Mouse (Mus musculus) kidney, embryonic 14.5 days (tissue): ENCODE data around the gene Pold3. TPM values are rescaled to one million over a fixed set of nuclear protein-coding genes. Genes with fewer than 3 reads are reported as not detected.

Experiments
- ATAC-seq: fragments of 200-750 bp; cut with Nextera tagmentation; 2 replicates; pipeline ENCODE4 v1.8.0; 2017; ENCODE audit warnings: moderate number of reproducible peaks, mild to moderate bottlenecking, moderate TSS enrichment, moderate library complexity; ENCODE audit not compliant: low FRiP score, low TSS enrichment
- H3K27ac ChIP-seq: fragments of 300-500 bp; sonication (generic); 2 replicates; pipeline ENCODE4 v1.5.1; 2014; ENCODE audit warnings: low read depth, mild to moderate bottlenecking, low read length, moderate library complexity, mixed read lengths
- H3K27me3 ChIP-seq: fragments of 300-500 bp; sonication (generic); 2 replicates; pipeline ENCODE4 v1.6.1; 2014; ENCODE audit warnings: mild to moderate bottlenecking, low read length; ENCODE audit not compliant: control insufficient read depth, insufficient read depth
- H3K36me3 ChIP-seq: fragments of 300-500 bp; sonication (generic); 2 replicates; pipeline ENCODE4 v1.6.1; 2014; ENCODE audit warnings: low read length, mixed read lengths; ENCODE audit not compliant: control insufficient read depth, insufficient read depth
- H3K4me1 ChIP-seq: fragments of 300-500 bp; sonication (generic); 2 replicates; pipeline ENCODE4 v1.6.1; 2014; ENCODE audit warnings: low read length, mixed read lengths; ENCODE audit not compliant: control insufficient read depth, insufficient read depth
- H3K4me2 ChIP-seq: fragments of 300-500 bp; sonication (generic); replicated peaks from 2 replicates; pipeline ENCODE4 v1.6.1; 2014; ENCODE audit warnings: low read depth, mild to moderate bottlenecking, low read length
- H3K4me3 ChIP-seq: fragments of 300-500 bp; sonication (generic); 2 replicates; pipeline ENCODE4 v1.5.1; 2014; ENCODE audit warnings: mild to moderate bottlenecking, low read length
- H3K9ac ChIP-seq: fragments of 300-500 bp; sonication (generic); 2 replicates; pipeline ENCODE4 v1.6.1; 2014; ENCODE audit warnings: low read depth, mild to moderate bottlenecking, low read length, moderate library complexity
- H3K9me3 ChIP-seq: fragments of 300-500 bp; sonication (generic); 2 replicates; pipeline ENCODE4 v1.6.1; 2016; ENCODE audit warnings: low read length; ENCODE audit not compliant: control insufficient read depth
- WGBS: fragments of 180-500 bp; shearing (Covaris S2); extraction: QIAGEN DNeasy Blood & Tissue Kit; methylation state at CpG from one replicate; pipeline ENCODE4 v1.1.7; 2014; 5-methylcytosine and 5-hydroxymethylcytosine counted together
- polyA plus RNA-seq: library from polyadenylated mRNA; unstranded; fragments of >200 nt; fragmentation: Nextera tagmentation; extraction: Ambion mirVana; gene quantifications from 2 replicates; pipeline ENCODE4 v1.2.1, GENCODE M21; 2014

Gene Pold3
- polyA plus RNA-seq, 1 experiment from 2014 or later: 67.7 TPM

DNA sequence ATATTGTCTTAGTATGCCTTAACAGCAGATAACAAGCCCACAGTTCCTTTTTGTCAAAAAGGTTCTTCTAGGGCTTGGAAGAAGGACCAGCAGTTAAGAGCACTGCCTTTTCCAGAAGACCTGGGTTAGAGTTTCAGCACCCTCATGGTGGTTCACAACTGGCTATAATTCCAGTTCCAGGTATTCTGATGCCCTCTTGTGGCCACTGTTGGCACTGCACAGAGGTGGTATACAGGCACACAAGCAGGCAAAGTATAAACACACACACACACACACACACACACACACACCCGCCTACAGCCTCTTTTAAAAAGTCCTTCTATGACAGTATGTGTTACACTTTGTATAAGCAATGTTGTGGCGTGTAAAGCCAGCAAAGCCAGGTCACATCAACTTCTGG is 2.8 kb upstream of the Pold3 start:
- WGBS: 71% methylated on average over 2 of the region's 2 CpGs
- H3K36me3 ChIP-seq: peaks cover 1% of the 10 kb centered on the region; the same call in 1 of the 2 replicates
- no peak for ATAC-seq

GRCm38 (mm10) chr7:100123486-100123885 is 2.1 kb upstream of the Pold3 start:
- Histone ChIP-seq H3K4me1 (0 out of 2 replicates have a peak, but pooled peaks cover 3% of the 10 kb centered on the region), H3K9ac (no peak overlapping the region)
- no peak for ATAC-seq

More for the DNA sequence above, 2.8 kb upstream of the Pold3 start:
- Histone ChIP-seq H3K4me1 (0 out of 2 replicates have a peak, but pooled peaks cover 3% of the 10 kb centered on the region), H3K4me2 (no peak overlapping the region), H3K9me3 (no peaks in the 10 kb centered on the region), H3K27me3 (no peaks in the 10 kb centered on the region), H3K27ac (no peak overlapping the region), H3K9ac (no peak overlapping the region), H3K4me3 (no peak overlapping the region)

GRCm38 (mm10) chr7:100120791-100121261 is 539 bp downstream of the Pold3 start:
- Histone ChIP-seq H3K4me1 (0 out of 2 replicates have a peak, but pooled peaks cover 3% of the 10 kb centered on the region), H3K4me2 (peak overlapping the region; percentile 74), H3K9me3 (no peaks in the 10 kb centered on the region), H3K9ac (peak overlapping the region; percentile 93), H3K27me3 (no peaks in the 10 kb centered on the region), H3K27ac (peak overlapping the region; percentile 85), H3K4me3 (peak overlapping the region; percentile 86), H3K36me3 (peaks cover 25% of the 10 kb centered on the region; the same call in 1 of the 2 replicates)
- WGBS: under 1% methylated on average over 25 of the region's 25 CpGs
- peak; percentile 69 for ATAC-seq

More at GRCm38 (mm10) chr7:100123486-100123885, 2.1 kb upstream of the Pold3 start:
- H3K9me3 ChIP-seq: no peaks in the 10 kb centered on the region
- no peak overlapping the region for H3K27ac ChIP-seq
- 52% methylated on average over 6 of the region's 6 CpGs for WGBS
- H3K36me3 ChIP-seq: peaks cover 9% of the 10 kb centered on the region; the same call in 1 of the 2 replicates
- no peak overlapping the region for H3K4me2 ChIP-seq
- H3K4me3 ChIP-seq: no peak overlapping the region
- no peaks in the 10 kb centered on the region for H3K27me3 ChIP-seq

GRCm38 (mm10) chr7:100114279-100114678 is 7.1 kb downstream of the Pold3 start:
- Histone ChIP-seq H3K9ac (no peak overlapping the region), H3K4me1 (no peaks in the 10 kb centered on the region), H3K9me3 (no peaks in the 10 kb centered on the region), H3K4me2 (no peak overlapping the region), H3K4me3 (no peak overlapping the region), H3K36me3 (peaks cover 68% of the 10 kb centered on the region), H3K27me3 (no peaks in the 10 kb centered on the region), H3K27ac (no peak overlapping the region)
- ATAC-seq: no peak
- 90% methylated on average over 6 of the region's 6 CpGs for WGBS

- Histone ChIP-seq H3K4me2 (no peak overlapping the region), H3K27me3 (no peaks in the 10 kb centered on the region)
- no peak for ATAC-seq
Observed at GRCm38 (mm10) chr7:100113821-100114220, 7.5 kb downstream of the Pold3 start.

GRCm38 (mm10) chr7:100111506-100111905 is 9.9 kb downstream of the Pold3 start:
- peaks cover 62% of the 10 kb centered on the region for H3K36me3 ChIP-seq

More at GRCm38 (mm10) chr7:100113821-100114220, 7.5 kb downstream of the Pold3 start:
- H3K9me3 ChIP-seq: no peaks in the 10 kb centered on the region
- H3K4me1 ChIP-seq: no peaks in the 10 kb centered on the region
- H3K27ac ChIP-seq: no peak overlapping the region
- no peak overlapping the region for H3K9ac ChIP-seq
- 85% methylated on average over 7 of the region's 7 CpGs for WGBS
- peaks cover 66% of the 10 kb centered on the region for H3K36me3 ChIP-seq
- H3K4me3 ChIP-seq: no peak overlapping the region

GRCm38 (mm10) chr7:100108341-100108740 is 13.0 kb downstream of the Pold3 start:
- H3K4me3 ChIP-seq: no peak overlapping the region
- no peaks in the 10 kb centered on the region for H3K9me3 ChIP-seq
- no peak overlapping the region for H3K27ac ChIP-seq
- no peaks in the 10 kb centered on the region for H3K27me3 ChIP-seq
- H3K4me2 ChIP-seq: no peak overlapping the region
- H3K36me3 ChIP-seq: peaks cover 67% of the 10 kb centered on the region
- no peak overlapping the region for H3K9ac ChIP-seq
- no peak for ATAC-seq
- H3K4me1 ChIP-seq: no peaks in the 10 kb centered on the region
- WGBS: 61% methylated on average over 3 of the region's 3 CpGs

More at GRCm38 (mm10) chr7:100111506-100111905, 9.9 kb downstream of the Pold3 start:
- ATAC-seq: no peak
- H3K9ac ChIP-seq: no peak overlapping the region
- H3K9me3 ChIP-seq: no peaks in the 10 kb centered on the region
- WGBS: 83% methylated on average over 10 of the region's 10 CpGs
- no peak overlapping the region for H3K4me3 ChIP-seq
- no peak overlapping the region for H3K27ac ChIP-seq
- no peak overlapping the region for H3K4me2 ChIP-seq
- H3K4me1 ChIP-seq: no peaks in the 10 kb centered on the region
- H3K27me3 ChIP-seq: no peaks in the 10 kb centered on the region

- Histone ChIP-seq H3K9me3 (no peaks in the 10 kb centered on the region), H3K4me3 (no peak overlapping the region), H3K4me1 (no peaks in the 10 kb centered on the region), H3K27ac (no peak overlapping the region), H3K9ac (no peak overlapping the region), H3K36me3 (peaks cover 72% of the 10 kb centered on the region), H3K4me2 (no peak overlapping the region), H3K27me3 (no peaks in the 10 kb centered on the region)
- no peak for ATAC-seq
- WGBS: 97% methylated on average over 4 of the region's 4 CpGs
Observed at GRCm38 (mm10) chr7:100104677-100105076, 16.7 kb downstream of the Pold3 start.

DNA sequence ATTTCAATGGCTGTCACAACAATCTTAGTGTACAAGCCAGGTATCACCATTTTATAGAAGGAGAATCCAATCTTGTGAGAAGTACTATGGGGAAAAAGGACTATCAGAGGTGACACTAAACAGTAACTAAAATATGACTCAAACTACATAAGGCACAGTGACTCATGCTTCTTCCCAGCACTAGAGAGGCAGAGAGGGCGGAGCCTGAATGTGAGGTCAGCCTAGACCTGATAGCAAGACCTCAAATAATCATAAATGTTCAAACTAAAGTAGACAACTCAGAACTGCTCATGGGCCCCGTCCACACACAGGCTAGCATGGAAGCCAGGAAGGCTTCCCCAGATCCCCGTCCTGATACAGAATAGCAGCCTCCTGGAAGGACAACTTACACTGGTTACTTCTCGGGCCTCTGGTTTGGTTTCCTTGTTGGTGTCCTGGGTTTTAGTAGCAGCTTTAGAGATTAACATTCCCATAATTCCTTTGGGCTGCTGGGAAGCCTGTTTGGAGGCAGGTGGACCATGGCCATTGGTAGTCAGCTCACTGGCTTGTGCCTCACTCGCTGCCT is 21.3 kb downstream of the Pold3 start:
- no peak for ATAC-seq
- Histone ChIP-seq H3K4me3 (no peak overlapping the region), H3K4me1 (no peaks in the 10 kb centered on the region), H3K9ac (no peak overlapping the region), H3K9me3 (no peaks in the 10 kb centered on the region), H3K27ac (no peak overlapping the region), H3K27me3 (no peaks in the 10 kb centered on the region), H3K36me3 (peaks cover 75% of the 10 kb centered on the region), H3K4me2 (no peak overlapping the region)
- WGBS: 86% methylated on average over 5 of the region's 5 CpGs
